Mouse (Mus musculus): ENCODE measurements around the gene Hsf2bp.

GRCm38 (mm10) chr17:31941616-31942015 lies 94.5 kb downstream of the Hsf2bp start:
- TF ChIP-seq CTCF (IDR thresholded peaks at IDR 0.05; ENCODE audit: low read depth) (peak; percentile 31), EP300 (optimal IDR thresholded peaks at IDR 0.05) (no peak)

All from stomach, postnatal 0 days (tissue).